Mouse (Mus musculus): ENCODE data around the gene Saysd1.

The Saysd1 gene

DNA sequence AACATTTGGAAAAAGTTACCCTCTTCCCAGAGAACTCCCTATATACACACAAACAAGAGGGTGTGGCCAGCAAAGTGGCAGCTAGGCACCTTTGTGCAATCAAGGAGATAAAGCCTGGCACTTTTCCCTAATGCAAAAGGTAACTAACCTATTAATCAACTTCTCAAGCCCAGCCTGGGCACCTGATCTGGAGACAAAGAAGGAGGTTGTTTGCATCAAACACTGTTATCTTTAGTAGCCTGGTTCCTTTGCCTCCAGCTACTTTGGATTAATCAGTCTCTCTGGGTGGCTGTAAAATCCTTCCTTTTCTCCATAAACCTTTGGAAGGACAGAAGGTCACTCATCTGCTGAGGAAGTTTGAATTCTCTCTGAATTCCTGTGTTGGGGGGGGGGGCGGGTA, 27.4 kb downstream of the Saysd1 start:
- no peak for DNase-seq (ENCODE audit: low spot score in 2 of 2)

DNA sequence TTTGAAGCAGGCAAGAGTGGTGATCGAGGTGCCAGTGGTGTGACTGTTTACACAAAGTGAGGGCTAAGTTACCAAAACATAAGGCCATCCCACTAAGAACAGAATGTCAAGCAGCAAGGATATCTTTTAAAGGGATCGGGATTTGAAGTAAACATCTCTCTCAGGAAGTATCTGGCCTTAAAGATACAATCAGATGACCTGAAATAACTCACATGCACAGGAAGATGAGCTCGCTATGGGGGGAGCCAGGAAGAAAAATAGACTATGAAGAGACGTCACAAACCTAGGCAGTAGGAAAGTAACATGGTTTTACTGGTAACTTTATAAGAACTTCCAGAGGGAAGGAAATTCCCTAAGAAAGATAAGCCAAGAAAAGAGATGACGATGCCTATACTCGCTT, 32.1 kb downstream of the Saysd1 start:
- DNase-seq (ENCODE audit: low spot score in 2 of 2), result no peak

DNA sequence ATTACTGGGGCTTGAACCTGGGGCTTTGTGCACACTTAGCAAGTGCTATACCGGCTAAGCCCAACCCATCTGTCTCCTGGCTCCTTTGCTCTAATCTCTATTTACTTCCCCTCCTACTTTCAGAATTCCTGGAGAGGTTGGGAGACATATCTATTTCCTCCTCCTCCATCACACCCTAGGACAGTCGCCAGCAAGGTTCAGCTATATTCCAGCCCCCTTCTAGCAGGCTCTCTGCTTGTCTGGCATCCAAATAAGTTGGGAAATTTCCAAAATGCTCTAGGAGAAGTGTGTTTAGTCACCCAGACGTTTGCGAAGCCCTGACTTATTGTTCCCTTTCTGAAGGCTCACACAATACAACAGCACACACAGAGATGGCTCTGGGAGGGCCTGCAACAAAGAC, 35.1 kb downstream of the Saysd1 start:
- no peak for DNase-seq (ENCODE audit: low spot score in 2 of 2)

DNA sequence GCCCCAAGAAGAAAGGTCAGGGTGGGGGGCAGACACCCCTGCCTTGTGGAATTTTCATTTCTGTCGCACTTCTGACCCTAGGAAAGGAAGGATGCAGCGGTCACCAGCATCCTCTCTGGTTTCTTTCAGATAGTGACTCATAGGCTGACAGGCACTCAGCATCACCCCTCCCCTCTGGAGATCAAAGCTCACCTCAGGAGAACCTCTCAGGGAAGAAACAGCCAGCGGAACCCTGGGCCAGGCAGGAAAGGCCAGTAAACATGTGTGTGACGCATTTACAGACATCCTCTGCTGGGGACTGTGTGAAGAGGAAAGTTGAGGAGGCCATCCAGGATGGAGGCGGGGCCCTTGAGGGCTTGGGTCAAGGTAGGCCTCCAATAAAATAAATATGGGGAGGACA, 40.3 kb downstream of the Saysd1 start:
- no peak for DNase-seq (ENCODE audit: low spot score in 2 of 2)

DNA sequence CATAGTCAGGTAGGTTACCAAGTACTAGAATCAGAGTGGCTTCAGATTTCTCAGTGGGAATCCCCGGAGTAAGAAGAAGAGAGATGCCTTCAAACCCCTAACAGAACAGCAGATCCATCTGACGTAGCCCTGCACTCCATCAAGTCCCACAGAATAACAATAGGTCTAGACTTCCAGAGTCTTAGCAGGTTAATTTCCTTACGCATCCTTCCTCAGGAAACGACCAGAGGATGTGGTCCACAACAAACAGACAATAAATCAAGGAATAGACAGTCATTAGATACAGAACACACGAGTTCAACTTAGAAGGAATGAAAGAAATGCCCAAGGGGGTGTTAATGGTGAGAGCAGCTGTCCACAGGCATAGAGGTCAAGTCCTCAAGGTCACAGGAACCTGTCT, 43.4 kb downstream of the Saysd1 start:
- no peak for DNase-seq (ENCODE audit: low spot score in 2 of 2)

DNA sequence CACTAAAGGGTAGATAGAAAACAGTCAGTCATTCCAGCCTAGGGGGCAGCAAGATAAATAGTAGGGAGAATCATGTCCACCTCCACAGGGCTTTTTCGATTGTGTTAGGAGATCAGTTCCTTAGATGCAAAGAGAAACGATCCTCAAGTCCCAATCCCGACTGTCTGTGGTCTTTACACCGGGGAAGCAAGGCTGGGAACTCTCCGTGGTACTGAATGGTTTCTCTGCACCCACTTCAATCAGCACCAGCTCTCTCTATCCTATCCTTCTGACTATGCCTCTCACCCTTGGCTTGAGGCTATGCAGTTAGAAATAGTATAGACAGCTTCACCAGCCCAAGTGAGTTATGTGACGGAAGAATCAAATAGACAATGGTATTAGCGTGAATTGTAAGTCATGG, 44.8 kb downstream of the Saysd1 start:
- no peak for DNase-seq (ENCODE audit: low spot score in 2 of 2)

DNA sequence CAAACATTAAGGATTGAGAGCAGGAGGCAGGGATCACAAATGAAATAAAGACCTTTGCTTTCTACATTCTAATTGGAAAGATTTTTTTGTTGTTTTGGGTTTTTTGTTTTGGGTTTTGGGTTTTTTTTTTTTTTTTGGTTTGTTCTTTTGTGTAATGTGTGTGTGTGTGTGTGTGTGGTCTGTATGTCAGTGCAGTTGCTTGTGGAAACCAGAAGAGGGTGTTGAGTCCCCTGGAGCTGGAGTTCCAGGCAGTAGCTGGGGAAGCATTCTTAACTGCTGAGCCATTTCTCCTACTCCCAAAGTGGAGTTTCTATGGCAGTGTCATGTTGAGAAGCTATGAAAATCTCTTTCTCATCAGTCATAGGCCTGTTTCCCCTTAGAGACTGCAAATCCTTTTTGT, 54.0 kb downstream of the Saysd1 start:
- no peak for DNase-seq (ENCODE audit: low spot score in 2 of 2)

DNA sequence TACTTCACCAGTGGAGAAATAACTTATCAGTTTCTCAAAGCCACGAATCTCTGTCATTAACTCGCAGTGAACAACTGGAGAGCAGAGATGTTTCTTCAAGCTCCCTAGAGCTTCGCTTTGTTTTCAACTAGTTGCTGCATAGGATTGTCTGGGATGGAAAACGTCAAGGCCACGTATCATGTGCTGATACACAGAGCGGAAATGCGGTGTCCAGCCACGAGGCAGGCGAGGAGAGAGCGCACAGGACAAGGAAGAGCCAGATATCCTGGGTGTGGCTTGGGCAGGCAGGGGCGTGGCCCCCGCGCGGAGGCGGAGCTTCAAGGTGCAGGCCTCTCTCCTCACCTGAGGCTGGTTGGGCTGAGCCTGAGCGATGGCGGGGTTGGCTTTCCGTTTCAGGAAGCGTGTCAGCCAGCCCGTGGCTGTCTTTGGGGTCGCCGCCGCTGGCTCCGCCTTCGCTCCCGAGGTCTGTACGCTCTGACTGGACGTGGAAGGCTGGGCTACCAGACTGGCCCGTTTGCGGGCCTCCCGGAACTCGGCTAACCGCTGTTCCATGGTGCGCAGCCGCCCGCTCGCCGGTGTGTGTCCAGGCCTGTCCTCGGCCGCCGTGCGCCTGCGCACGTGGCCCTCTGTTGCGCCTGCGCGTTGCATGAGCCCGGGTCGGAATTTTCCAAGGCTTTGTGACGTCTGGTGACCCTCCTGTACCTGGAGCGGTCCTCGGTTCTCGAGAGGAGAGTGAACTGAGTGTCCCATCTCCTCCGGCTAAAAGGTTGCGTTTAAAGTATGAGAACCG, 55.6 kb downstream of the Saysd1 start:
- peak; percentile 93 for DNase-seq (ENCODE audit: low spot score in 2 of 2)

DNA sequence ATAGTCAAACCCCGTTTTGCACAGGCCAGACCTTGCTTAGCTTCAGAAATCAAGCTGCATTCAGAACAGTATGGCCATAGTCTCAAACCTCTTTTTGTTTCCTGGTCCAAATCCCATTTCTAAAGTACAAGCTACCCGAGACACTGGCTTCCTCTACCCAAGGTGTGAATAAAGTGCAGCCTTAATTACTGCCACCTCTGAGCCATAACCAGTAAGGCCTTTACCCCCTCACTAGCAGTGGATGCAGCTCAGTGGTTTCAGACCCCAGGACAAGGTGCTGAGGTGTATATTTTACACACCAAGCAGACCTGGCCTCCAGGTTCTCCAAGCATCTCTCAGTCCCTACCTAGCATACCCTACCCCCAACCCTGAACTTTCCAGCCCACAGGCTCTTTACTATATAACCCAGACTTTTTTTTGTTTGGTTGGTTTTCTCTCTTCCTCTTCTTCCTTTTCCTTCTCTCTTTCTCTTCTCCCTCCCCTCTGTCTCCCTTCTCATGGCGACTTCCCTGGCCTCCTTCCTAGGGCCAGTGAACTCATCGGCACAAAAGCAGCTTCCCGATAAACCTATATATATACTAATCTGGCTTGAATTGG, 56.3 kb downstream of the Saysd1 start:
- DNase-seq (ENCODE audit: low spot score in 2 of 2), result no peak

DNA sequence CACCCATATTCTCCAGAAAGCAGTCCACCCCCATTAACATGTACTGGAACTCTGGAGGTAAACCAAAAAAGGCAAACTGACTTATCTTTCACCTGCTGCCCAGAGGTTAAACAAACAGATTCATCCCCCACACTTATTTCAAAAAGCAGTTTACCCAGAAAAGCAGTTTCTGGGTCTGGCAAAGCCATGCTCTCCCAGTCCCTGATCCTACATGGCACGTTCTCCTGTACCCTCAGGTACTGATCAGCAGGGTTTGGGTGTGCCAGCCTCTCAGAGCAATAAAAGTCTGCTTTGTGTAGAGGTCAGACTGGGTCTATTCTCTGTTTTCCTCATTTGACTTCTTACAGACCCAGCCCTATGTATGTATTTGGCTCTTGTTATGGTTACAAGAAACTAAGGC, 57.2 kb downstream of the Saysd1 start:
- no peak for DNase-seq (ENCODE audit: low spot score in 2 of 2)

DNA sequence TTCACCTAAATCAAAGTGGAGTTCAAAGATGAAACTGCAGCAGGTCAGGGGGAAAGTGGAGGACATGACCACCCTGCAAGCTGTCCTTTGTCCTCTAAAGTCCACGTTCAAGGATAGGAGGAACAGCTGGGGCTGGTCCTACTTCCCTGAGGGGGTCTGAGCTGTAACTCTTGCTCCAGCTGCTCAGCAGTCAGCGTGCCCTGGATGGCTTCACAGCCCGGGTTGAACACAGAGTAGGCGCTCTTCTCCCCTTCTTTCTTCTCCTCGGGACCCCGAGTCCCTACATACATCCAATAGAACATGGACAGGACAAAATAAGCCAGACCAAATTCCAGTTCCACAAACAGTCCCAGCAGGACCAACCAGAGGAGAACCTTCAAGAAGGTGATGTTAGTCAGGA, 61.2 kb downstream of the Saysd1 start:
- DNase-seq (ENCODE audit: low spot score in 2 of 2), result no peak

DNA sequence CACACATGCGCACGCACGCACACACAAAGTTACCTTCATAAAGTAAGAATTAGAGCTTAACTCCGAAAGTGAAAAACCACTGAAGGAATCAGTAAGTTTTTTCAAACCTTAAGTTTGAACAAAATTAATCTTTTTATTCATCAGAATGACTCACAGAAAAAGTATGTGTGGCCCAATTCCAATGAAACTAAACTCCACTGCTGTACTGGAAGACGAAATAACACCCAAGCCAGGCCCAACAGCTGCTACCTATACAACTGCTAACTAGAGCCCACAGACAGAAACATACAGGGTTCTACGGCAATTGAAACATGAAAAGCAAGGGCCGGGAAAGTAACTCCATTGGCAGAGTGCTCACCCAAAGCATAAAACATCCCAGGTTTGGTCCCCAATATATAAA, 62.8 kb downstream of the Saysd1 start:
- DNase-seq (ENCODE audit: low spot score in 2 of 2), result no peak

DNA sequence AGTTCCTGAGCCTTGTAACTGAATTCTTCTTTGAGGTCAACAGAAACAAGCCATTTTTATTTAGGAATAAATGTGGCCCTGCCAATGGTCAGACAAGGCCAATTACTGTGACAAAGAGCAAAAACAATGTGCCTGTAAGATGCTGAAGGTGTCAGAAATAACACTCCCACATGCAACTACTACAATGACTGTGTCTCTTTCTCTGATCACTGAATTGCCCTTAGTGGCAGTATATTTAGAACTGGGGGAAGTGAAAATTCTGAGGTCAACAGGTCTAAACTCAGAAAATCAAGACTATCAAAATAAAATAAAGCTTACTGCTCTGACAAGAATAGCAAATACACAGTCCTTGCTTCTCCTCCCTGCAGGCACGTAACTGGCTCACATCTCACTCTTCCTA, 63.6 kb downstream of the Saysd1 start:
- no peak for DNase-seq (ENCODE audit: low spot score in 2 of 2)

DNA sequence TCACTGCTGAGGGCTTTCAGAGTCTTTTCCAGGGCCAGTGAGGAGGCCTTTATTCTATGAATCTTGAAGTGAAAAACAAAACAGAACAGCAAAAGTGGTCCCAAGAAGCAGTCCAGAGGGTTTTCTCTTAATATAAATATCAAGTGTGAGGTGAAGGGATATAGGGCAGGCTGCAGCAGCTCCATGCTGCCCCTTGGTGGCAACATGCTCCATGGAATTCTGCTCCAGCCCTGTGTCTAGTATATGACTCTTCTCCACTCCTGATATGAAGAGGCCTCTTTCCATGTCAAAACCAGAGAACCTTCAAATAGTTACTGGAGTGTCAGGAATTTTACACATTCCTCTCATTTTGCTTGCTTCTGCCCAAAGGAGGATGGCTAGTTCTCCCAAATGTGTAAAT, 67.7 kb downstream of the Saysd1 start:
- DNase-seq (ENCODE audit: low spot score in 2 of 2), result peak in 1 of 2 experiments; percentile 68

DNA sequence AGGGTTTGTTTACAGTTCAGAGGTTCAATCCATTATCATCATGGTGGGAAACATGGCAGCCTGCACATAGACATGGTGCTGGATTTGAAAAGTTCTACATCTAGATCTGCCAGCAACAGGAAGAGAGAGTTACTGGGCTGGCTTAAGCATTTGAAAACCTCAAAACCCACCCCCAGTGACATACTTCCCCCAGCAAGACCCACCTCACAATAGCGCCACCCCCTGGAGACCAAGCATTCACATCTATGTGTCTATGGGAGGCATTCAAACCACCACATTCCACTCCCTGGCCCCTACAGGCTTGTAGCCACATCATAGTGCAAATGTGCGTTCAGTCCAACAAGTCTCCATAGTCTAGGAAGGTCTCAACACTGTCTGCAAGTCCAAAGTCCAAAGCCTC, 70.0 kb downstream of the Saysd1 start:
- no peak for DNase-seq (ENCODE audit: low spot score in 2 of 2)

DNA sequence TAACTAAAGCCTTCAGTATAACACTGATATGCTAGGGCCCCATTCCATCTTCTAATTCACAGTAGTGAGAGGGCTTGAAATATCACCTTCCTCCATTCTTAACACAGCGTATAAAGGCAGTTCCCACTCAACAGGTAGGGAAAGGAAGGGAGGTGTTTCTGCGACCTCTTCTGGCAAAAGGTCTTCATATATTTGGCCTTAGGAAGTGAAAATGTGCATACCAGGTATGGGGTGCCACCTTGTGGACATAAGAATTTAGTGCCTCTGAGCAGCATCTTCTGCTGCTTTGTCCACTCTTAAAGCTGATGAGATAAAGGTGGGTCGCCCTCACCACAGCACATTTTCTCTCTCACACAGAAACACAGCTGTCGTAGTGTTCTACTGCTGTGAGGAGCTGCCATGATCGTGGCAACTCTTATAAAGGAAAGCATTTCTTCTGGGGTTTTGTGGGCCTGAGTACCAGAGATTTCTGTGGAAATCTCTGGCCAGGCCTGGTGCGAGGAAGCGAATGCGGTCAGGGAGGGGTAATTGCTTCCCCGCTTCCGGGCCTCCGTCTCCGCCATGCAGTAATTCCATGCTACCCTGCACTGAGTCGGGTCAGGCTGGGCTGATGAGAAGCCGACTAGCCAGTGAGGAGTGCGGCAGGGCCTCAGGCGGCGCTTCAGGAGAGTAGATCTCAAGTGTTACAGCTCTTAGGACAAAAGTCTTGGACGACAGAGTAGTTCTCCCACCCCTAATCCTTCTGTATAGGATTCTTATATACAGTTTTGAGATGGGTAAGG, 70.8 kb downstream of the Saysd1 start:
- peak; percentile 81 to 84 for DNase-seq (ENCODE audit: low spot score in 2 of 2)

DNA sequence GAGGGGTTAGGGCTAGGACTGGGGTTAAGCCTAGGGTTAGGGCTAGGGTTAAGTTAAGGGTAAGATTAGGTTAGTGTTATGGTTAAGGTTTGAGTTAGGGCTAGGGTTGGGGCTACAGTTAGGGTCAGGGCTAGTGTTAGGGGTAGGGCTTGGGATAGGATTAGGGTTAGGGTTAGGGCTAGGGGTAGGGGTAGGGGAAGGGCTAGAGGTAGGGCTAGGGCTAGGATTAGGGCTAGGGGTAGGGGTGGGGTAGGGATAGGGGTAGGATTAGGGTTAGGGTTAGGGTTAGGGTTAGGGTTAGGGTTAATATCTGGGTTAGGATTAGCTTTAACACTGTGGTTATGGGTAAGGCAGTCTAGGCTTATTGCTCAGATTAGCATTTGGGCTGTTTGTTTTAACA, 73.6 kb downstream of the Saysd1 start:
- DNase-seq (ENCODE audit: low spot score in 2 of 2), result no peak

DNA sequence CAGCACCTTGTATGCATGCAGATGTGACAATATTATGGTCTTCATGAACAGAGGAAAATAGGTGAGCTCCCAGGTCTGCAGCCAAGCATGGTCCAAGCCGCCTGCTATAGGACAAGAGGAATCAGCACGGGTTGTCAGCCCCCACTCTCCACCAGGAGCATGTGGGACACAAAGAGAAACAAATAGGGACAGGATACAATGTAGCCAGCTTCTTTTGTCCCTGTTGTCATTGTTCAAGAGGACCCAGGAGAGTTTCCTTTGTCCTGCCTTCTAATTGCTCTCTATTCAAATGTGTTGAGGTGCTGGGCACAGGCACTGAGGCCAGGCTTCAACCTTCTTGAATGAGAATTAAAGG, 89.9 kb downstream of the Saysd1 start:
- no peak for DNase-seq (ENCODE audit: low spot score in 2 of 2)

DNA sequence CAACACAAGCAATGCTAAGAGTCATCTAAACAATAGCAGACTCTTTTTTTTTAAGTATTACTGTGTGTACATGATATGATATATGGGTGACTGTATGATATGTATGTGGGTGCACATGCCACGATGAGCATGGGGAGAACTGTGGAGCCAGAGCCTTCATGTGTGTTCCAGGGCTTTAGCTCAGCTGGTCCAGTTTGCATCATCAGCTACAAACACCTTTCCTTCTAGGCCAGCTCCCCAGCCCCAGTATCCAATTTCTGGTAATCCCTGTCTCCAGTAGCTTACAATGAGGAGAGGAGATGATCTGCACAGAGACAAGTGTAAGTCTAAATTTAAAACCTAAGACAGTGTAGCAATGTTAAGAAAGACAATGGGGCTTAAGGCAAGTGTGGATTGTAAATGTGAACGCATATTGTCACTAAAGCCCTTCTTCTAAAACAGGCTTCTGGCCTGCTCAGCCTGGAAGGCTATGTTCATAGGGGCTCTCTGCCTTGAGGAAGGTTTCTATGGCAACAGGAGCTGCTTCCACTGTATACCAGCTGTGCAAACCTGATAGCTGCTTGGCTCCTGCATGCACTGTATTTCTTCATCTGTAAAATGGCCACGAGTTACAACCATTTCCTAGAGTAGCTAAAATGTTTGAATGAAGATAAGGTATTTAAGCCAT, 90.4 kb downstream of the Saysd1 start:
- peak; percentile 41 to 59 for DNase-seq (ENCODE audit: low spot score in 2 of 2)

DNA sequence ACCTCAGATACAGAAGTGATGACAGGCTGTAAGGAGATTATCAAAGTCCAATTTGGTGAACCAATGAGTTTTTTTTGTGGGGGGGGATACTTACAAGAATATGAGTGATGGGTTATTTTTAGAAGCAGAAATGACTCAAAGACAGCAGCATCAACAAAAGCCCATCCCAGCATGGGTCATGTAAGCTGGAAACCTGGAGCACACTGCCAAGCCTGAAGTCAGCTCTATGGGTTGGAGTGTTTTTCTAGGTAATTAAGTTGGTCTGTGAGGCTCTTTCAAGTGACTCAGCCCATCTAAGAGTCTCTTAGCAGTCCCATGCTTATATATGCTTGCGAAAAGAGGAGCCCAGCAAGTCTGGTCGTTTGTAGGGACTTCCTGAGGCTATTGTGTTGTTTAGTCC, 91.0 kb downstream of the Saysd1 start:
- no peak for DNase-seq (ENCODE audit: low spot score in 2 of 2)

DNA sequence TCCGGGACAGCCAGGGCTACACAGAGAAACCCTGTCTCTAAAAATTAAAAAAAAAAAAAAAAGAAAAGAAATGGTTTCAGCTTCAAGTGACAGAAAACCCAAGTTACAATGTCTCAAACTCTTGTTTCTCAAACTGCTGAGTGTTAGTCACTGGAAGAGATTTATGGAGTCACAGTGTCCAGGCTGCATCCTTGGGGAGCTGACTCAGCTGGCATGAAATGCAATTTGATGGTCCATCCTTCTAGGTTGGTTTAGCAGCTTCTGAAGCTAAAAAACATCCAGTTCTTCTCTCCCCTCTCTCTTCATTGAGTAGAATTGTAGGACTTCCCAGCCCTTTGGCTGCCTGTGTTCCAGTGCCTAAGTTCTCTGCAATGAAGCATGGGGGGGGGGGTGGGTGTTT, 94.3 kb downstream of the Saysd1 start:
- DNase-seq (ENCODE audit: low spot score in 2 of 2), result no peak

DNA sequence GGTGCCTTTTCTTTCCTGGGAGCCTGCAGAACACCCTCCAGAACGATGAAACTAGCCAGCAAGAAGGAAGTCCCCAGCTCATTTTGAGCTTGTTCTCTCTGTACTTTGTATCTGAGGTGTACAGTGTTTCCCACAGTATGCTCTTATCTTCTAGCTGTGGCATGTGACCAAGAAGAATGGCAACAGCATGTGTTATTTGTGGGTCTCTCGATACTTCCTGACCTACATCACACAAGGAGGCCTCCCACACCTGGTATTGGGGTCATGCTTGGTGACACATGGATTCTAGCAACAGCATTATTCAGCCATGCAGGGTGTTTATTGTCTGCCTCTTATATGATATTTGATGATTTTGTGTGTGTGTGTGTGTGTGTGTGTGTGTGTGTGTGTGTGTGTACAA, 96.5 kb downstream of the Saysd1 start:
- no peak for DNase-seq (ENCODE audit: low spot score in 2 of 2)

DNA sequence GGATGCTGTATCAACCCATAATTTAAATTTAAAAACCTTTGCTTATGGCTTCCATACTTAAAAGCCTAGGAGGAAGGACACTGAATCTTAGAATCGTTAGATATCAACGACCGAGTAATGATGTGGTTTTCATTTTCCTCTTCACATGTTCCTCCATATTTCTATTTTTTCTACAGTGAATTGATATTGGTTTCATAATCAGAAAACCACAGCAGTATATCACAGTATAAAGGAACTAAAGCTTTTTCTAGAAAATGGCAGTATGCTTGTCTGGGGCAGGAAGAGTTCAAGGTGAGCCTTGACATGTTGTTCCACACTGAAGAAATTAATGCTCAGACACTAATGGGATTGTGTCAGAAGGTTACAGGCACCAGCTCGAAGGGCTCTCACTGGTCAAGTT, 97.4 kb downstream of the Saysd1 start:
- DNase-seq (ENCODE audit: low spot score in 2 of 2), result no peak

All from right cerebral cortex, postnatal 10 days (tissue).